Mouse (Mus musculus) heart, embryonic 14.5 days (tissue): ENCODE measurements around the gene Lipn. TPM values are rescaled to one million over a fixed set of nuclear protein-coding genes. Genes with fewer than 3 reads are reported as not detected.

Experiments used
- ATAC-seq: fragments of 200-750 bp; cut with Nextera tagmentation; 2 replicates; pipeline ENCODE4 v1.8.0; 2017; ENCODE audit warnings: low read depth, moderate TSS enrichment; ENCODE audit not compliant: insufficient number of reproducible peaks, insufficient read depth, low FRiP score
- H3K27ac ChIP-seq, 2 experiments: fragments of 200-500 bp in 1 of 2; fragments of 300-500 bp in 1 of 2; sonication (generic) in 1 of 2; replicated peaks in 1 of 2; 2 replicates each; pipeline ENCODE4 v1.5.1; 2012 to 2014; ENCODE audit warnings: low read depth in 2 of 2, low read length in 2 of 2, control low read depth in 1 of 2, mild to moderate bottlenecking in 1 of 2, mixed read lengths in 1 of 2; ENCODE audit not compliant: control insufficient read depth in 1 of 2, insufficient read depth in 1 of 2
- H3K27me3 ChIP-seq: fragments of 300-500 bp; sonication (generic); 2 replicates; pipeline ENCODE4 v1.6.1; 2014; ENCODE audit warnings: mild to moderate bottlenecking, low read length, control low read depth; ENCODE audit not compliant: control insufficient read depth, insufficient read depth
- H3K36me3 ChIP-seq: fragments of 300-500 bp; sonication (generic); 2 replicates; pipeline ENCODE4 v1.6.1; 2014; ENCODE audit warnings: mild to moderate bottlenecking, control low read depth, low read length, mixed read lengths; ENCODE audit not compliant: control insufficient read depth, insufficient read depth
- H3K4me1 ChIP-seq, 2 experiments: fragments of 200-500 bp in 1 of 2; fragments of 300-500 bp in 1 of 2; sonication (generic) in 1 of 2; 2 replicates each; pipeline ENCODE4 v1.6.1; 2012 to 2014; ENCODE audit warnings: low read length in 2 of 2, control low read depth in 1 of 2, mixed read lengths in 1 of 2; ENCODE audit not compliant: control insufficient read depth in 2 of 2, insufficient read depth in 2 of 2
- H3K4me2 ChIP-seq: fragments of 300-500 bp; sonication (generic); 2 replicates; pipeline ENCODE4 v1.6.1; 2014; ENCODE audit warnings: mild to moderate bottlenecking, low read length
- H3K4me3 ChIP-seq, 2 experiments: fragments of 200-500 bp in 1 of 2; fragments of 300-500 bp in 1 of 2; sonication (generic) in 1 of 2; 2 replicates each; pipeline ENCODE4 v1.5.1; 2012 to 2014; ENCODE audit warnings: low read length in 2 of 2, mild to moderate bottlenecking in 2 of 2, control low read depth in 1 of 2, low read depth in 1 of 2, moderate library complexity in 1 of 2; ENCODE audit not compliant: control insufficient read depth in 1 of 2, insufficient read depth in 1 of 2
- H3K9ac ChIP-seq: fragments of 300-500 bp; sonication (generic); 2 replicates; pipeline ENCODE4 v1.6.1; 2014; ENCODE audit warnings: mild to moderate bottlenecking, low read length
- H3K9me3 ChIP-seq: fragments of 300-500 bp; sonication (generic); 2 replicates; pipeline ENCODE4 v1.6.1; 2016; ENCODE audit warnings: low read length, control low read depth; ENCODE audit not compliant: control insufficient read depth
- WGBS: fragments of 180-500 bp; shearing (Covaris S2); extraction: QIAGEN DNeasy Blood & Tissue Kit; methylation state at CpG from one replicate; pipeline ENCODE4 v1.1.7; 2014; 5-methylcytosine and 5-hydroxymethylcytosine counted together
- polyA plus RNA-seq: library from polyadenylated mRNA; unstranded; fragments of >200 nt; fragmentation: Nextera tagmentation; extraction: Ambion mirVana; gene quantifications from 2 replicates; pipeline ENCODE4 v1.2.1, GENCODE M21; 2014

Lipn gene
- polyA plus RNA-seq, result not detected in 2 replicates

DNA sequence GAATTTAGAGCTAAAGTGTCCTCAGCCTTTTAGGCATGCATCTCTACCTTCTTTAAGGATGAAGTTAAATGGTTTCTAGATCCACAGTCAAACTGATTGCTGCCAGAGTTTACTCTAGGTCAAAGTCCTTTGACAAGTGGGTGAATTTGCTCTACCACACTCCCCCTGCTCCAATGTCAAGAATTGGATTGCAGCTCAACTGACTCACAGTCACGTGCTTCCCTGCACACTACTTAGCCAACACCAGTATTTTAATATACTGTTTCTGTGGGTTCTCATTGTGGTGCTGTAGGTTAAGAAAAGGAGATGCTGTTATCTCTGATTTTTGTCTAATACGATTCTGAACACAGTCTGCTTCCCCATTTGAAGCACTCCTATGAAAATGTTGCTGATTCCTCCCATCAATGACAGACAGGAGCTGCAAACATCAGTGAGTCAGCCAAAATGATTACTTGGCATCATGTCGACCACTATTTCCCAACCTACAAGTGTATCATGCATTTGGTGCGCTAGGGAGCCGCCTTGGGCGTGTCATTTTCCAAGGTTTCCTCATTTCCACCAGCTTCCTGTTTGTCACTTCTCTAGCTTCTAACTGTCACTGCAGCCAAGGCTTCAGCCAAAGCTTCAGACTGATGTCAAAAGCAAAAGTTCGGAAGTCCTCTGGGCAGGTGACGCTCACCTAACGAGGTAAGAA is at the start of gene Lipn:
Lipn (plus strand) TSS at position 580 of the 694 bp plus-strand sequence.
- Histone ChIP-seq H3K9me3 (no peaks in the 10 kb centered on the region), H3K4me3 (no peak within 1 kb of the TSS), H3K27me3 (no peaks in the 10 kb centered on the region), H3K4me2 (no peak within 1 kb of the TSS), H3K36me3 (no peaks in the 10 kb centered on the region), H3K9ac (no peak within 1 kb of the TSS), H3K4me1 (no peaks in the 10 kb centered on the region), H3K27ac (no peak within 1 kb of the TSS)
- WGBS, result 83% methylated on average over 9 of the region's 9 CpGs
- ATAC-seq, result no peak

DNA sequence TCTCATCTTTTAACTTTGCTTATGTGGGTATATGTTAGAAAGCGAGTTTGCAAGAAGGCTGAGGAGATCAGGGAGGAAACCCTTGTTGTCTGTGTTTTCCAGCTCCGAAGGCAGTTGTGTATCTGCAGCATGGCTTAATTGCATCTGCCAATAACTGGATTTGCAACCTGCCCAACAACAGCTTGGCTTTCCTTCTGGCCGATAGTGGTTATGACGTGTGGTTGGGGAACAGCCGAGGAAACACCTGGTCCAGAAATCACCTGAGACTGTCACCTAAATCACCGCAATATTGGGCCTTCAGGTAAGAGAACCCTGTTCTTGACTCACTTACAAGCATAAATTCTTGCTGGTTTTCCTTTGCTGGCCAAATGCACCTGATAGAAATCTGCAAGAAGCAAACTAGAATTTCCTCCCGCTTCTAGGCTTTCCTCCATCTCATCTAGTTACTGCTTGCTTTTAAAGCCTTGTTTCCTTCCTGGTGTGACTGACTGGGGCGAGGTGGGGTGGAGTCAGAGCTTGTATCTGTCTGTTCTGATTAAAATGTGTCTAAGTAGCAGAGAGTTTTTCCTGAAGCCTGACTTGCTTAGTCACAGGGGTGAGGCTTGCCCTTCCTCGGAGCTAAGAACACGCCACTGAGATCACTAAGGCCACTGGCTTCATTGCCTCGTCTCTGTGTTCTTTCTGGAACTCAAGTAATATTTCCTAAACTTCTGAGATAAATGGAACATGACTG is 45.6 kb upstream of the Lipn start:
- Histone ChIP-seq H3K9ac (no peak overlapping the region), H3K27ac (no peak overlapping the region), H3K4me2 (no peak overlapping the region), H3K27me3 (no peaks in the 10 kb centered on the region), H3K4me3 (no peak overlapping the region), H3K9me3 (no peaks in the 10 kb centered on the region), H3K4me1 (no peaks in the 10 kb centered on the region), H3K36me3 (no peaks in the 10 kb centered on the region)
- ATAC-seq, result no peak
- 69% methylated on average over 11 of the region's 11 CpGs for WGBS

DNA sequence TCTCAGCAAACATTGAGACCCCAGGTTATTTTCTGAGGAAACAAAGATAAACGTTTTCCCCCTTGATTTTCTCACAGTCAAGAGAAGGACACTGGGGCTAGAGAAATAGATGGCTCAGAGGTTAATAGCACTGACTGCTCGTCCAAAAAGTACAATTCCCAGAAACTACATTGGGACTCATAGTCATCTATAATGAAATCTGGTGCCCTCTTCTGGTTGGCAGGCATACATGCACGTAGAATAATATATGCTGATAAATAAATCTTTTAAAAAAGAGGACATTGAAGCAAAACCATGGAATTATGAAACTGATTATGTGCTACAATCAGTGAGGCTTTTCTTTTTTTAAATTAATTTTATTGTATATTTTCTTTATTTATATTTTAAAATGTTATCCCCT is 44.4 kb upstream of the Lipn start:
- no peaks in the 10 kb centered on the region for H3K36me3 ChIP-seq
- WGBS, result 50% methylated on average over 3 of the region's 3 CpGs

DNA sequence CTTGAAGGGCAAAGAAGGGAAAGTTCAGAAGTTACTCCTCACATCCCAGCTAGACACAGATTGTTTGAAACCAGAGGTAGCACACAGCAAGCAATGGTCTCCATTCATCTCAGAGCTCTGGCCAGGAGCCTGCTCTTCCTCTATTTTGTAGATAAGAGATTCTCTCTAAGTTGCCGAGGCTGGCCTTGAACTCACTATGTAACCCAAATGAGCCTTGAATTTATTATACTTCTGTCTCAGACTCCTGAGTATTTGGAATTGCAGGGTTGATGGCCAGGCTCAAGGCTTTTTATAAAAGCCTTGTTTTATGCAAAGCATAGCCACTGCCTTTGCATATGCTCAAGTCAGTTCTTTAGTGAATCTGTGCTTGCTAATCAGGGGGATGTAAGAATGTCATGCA is 27.4 kb upstream of the Lipn start:
- ATAC-seq, result no peak
- 50% methylated on average over 1 of the region's 1 CpGs for WGBS
- no peak overlapping the region for H3K4me2 ChIP-seq
- H3K9ac ChIP-seq, result no peak overlapping the region
- H3K27me3 ChIP-seq, result no peaks in the 10 kb centered on the region
- H3K36me3 ChIP-seq, result no peaks in the 10 kb centered on the region
- H3K27ac ChIP-seq, result no peak overlapping the region
- no peak overlapping the region for H3K4me3 ChIP-seq
- no peaks in the 10 kb centered on the region for H3K9me3 ChIP-seq
- no peaks in the 10 kb centered on the region for H3K4me1 ChIP-seq

More for the DNA sequence above, 44.4 kb upstream of the Lipn start:
- Histone ChIP-seq H3K4me3 (no peak overlapping the region), H3K27me3 (no peaks in the 10 kb centered on the region), H3K9ac (no peak overlapping the region), H3K9me3 (no peaks in the 10 kb centered on the region), H3K4me2 (no peak overlapping the region), H3K27ac (no peak overlapping the region), H3K4me1 (no peaks in the 10 kb centered on the region)
- no peak for ATAC-seq

GRCm38 (mm10) chr19:34043008-34043407 is 24.1 kb upstream of the Lipn start:
- Histone ChIP-seq H3K4me3 (no peak overlapping the region), H3K36me3 (no peaks in the 10 kb centered on the region), H3K27ac (no peak overlapping the region), H3K9me3 (no peaks in the 10 kb centered on the region), H3K27me3 (no peaks in the 10 kb centered on the region), H3K4me1 (no peaks in the 10 kb centered on the region), H3K4me2 (no peak overlapping the region), H3K9ac (no peak overlapping the region)
- ATAC-seq, result no peak
- WGBS, result 73% methylated on average over 6 of the region's 6 CpGs

DNA sequence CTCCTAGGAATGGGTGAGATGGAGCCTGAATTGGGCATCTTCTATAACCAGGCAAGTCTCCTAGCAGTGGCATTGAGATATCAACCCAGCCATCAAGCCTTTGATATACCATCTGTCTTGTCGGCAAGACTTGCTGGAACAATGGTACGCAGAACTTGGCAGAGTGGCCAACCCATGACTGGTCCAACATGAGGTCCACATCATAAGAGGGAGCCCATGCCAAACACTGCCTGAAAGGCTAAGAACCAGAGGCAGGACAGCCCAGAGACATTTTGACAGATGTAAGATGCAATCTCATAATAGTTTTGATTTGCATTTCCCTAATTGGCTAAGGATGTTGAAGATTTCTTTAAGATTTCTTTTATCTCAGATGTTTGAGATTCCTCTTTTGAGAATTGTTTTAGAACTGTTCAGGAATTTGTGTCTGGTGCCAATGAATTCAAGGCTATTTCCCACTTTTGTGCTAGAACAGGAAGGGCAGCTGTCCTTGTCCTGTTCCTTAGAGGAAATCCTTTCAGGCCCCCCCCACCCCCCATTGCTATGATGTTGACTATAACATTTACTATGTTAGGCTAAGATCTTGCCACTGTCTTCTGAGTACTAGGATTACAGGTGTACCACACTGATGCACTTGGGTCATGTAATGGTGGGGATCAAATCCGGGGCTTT is 17.7 kb upstream of the Lipn start:
- ATAC-seq, result no peak
- Histone ChIP-seq H3K4me2 (no peak overlapping the region), H3K9me3 (no peaks in the 10 kb centered on the region), H3K36me3 (no peaks in the 10 kb centered on the region), H3K27me3 (no peaks in the 10 kb centered on the region), H3K4me3 (no peak overlapping the region), H3K9ac (no peak overlapping the region), H3K27ac (no peak overlapping the region), H3K4me1 (no peaks in the 10 kb centered on the region)
- 83% methylated on average over 3 of the region's 3 CpGs for WGBS

DNA sequence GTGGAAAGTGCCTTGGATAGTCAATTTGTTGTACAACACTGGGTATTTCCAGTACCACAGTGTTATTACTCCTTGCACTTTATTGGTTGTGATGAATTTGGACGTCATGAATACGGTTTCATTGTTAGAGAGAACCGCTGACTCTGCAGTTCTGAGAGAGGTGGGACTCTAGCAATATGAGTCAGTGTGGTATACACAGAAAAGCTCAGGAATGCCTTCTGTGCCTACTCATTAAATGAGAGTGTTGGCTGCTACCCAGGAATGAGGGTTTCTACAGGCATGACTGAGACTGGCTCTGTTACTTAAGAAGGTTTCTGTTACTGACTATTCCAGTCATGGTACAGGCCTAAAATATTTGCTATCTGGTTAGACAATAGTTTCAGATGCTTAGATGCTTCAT is 15.7 kb upstream of the Lipn start:
- ATAC-seq, result no peak
- no peaks in the 10 kb centered on the region for H3K27me3 ChIP-seq
- 78% methylated on average over 3 of the region's 3 CpGs for WGBS
- no peaks in the 10 kb centered on the region for H3K9me3 ChIP-seq
- no peaks in the 10 kb centered on the region for H3K36me3 ChIP-seq
- no peak overlapping the region for H3K4me2 ChIP-seq
- no peak overlapping the region for H3K9ac ChIP-seq
- H3K27ac ChIP-seq, result no peak overlapping the region
- no peaks in the 10 kb centered on the region for H3K4me1 ChIP-seq
- H3K4me3 ChIP-seq, result no peak overlapping the region
